Mouse (Mus musculus) heart, embryonic 12.5 days (tissue): ENCODE data around the gene Chaf1b. TPM values are rescaled to one million over a fixed set of nuclear protein-coding genes. Genes with fewer than 3 reads are reported as not detected.

Source experiments
- ATAC-seq: fragments of 200-750 bp; cut with Nextera tagmentation; 2 replicates; pipeline ENCODE4 v1.8.0; 2017; ENCODE audit warnings: moderate TSS enrichment, moderate library complexity; ENCODE audit not compliant: insufficient number of reproducible peaks, low FRiP score
- H3K27ac ChIP-seq: fragments of 300-500 bp; sonication (generic); 2 replicates; pipeline ENCODE4 v1.5.1; 2016; ENCODE audit warnings: mild to moderate bottlenecking, moderate library complexity; ENCODE audit not compliant: poor library complexity, severe bottlenecking
- H3K27me3 ChIP-seq: fragments of 300-500 bp; sonication (generic); replicated peaks from 2 replicates; pipeline ENCODE4 v1.6.1; 2016; ENCODE audit warnings: mild to moderate bottlenecking, moderate library complexity
- H3K36me3 ChIP-seq: fragments of 300-500 bp; sonication (generic); 2 replicates; pipeline ENCODE4 v1.6.1; 2016; ENCODE audit warnings: mild to moderate bottlenecking, moderate library complexity
- H3K4me1 ChIP-seq: fragments of 300-500 bp; sonication (generic); replicated peaks from 2 replicates; pipeline ENCODE4 v1.6.1; 2016; ENCODE audit warnings: mild to moderate bottlenecking
- H3K4me2 ChIP-seq: fragments of 300-500 bp; sonication (generic); 2 replicates; pipeline ENCODE4 v1.6.1; 2016; ENCODE audit warnings: mild to moderate bottlenecking, moderate library complexity
- H3K4me3 ChIP-seq: fragments of 300-500 bp; sonication (generic); 2 replicates; pipeline ENCODE4 v1.5.1; 2016; ENCODE audit warnings: mild to moderate bottlenecking
- H3K9ac ChIP-seq: fragments of 300-500 bp; sonication (generic); 2 replicates; pipeline ENCODE4 v1.6.1; 2016; ENCODE audit warnings: mild to moderate bottlenecking, moderate library complexity
- H3K9me3 ChIP-seq: fragments of 300-500 bp; sonication (generic); replicated peaks from 2 replicates; pipeline ENCODE4 v1.6.1; 2016; ENCODE audit warnings: mild to moderate bottlenecking, moderate library complexity
- WGBS: fragments of 180-500 bp; shearing (Covaris S2); methylation state at CpG from one replicate; pipeline ENCODE4 v1.1.7; 2016; 5-methylcytosine and 5-hydroxymethylcytosine counted together
- polyA plus RNA-seq: library from polyadenylated mRNA; unstranded; fragments of >200 nt; fragmentation: Nextera tagmentation; extraction: Ambion mirVana; gene quantifications from 2 replicates; pipeline ENCODE4 v1.2.1, GENCODE M21; 2016

The Chaf1b gene
- polyA plus RNA-seq, 1 experiment from 2014 or later, result 49.0 TPM

DNA sequence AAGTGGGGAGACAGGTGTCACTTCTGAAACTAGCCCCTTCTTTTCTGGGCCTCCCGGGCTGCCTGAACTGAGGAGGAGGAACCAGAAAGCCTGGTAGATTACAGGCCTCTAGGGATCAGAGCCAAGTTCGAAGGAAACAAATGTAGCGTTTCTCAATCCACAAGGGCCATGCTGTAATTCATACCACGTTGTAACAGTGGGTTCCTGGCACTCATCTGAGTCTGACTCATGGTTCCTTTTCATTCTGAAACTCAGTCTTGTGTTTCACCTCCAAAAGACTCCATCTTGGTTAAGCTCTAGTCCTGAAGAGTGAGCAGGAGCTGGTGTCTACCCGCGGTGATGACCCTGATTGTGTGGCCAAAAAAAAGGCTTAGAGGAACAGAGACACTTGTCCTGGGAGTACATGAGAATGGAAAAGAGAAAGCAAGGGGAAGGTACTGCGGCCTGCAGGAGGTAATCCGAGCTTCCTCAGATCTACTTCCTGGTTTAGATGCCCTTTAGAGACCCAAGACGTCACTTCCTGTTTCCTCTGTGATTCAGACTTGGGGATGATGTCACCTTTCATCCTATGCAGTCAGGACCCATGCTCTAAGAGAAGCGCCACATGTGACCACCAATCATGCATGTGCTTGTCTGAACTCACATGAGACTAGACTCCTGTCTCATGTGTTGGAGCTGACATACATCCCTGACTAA lies 30.3 kb downstream of the Chaf1b start:
- no peaks in the 10 kb centered on the region for H3K27me3 ChIP-seq
- ATAC-seq, result no peak
- no peak overlapping the region for H3K9ac ChIP-seq
- H3K27ac ChIP-seq, result no peak overlapping the region
- no peak overlapping the region for H3K4me3 ChIP-seq
- no peaks in the 10 kb centered on the region for H3K9me3 ChIP-seq
- peaks cover 5% of the 10 kb centered on the region for H3K4me1 ChIP-seq
- no peak overlapping the region for H3K4me2 ChIP-seq
- 68% methylated on average over 10 of the region's 10 CpGs for WGBS
- no peaks in the 10 kb centered on the region for H3K36me3 ChIP-seq

DNA sequence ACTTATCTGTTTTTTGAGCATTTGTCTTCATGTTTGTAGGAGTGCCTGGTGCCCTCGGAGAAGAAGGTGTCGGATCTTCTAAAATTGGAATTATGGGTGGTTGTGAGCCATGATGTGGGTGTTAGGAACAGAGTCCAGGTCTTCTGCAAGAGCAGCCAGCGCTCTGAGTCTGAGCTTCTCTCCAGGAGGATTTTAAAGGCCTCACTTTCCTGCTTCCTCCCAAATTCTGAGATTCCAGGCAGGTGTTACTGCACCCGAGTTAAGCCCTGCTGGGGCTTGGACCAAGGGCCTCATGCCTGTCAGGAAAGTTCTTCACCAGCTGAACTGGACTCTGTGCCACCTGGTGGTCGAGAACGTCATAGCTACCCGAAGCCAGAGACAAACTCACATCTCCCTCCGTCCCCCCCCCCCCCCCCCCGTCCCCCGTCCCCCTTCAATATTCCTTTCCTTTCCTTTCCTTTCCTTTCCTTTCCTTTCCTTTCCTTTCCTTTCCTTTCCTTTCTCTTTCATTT lies 31.7 kb downstream of the Chaf1b start:
- no peak for ATAC-seq
- Histone ChIP-seq H3K9ac (no peak overlapping the region), H3K9me3 (no peaks in the 10 kb centered on the region), H3K27me3 (0 out of 2 replicates have a peak, but pooled peaks cover 5% of the 10 kb centered on the region), H3K27ac (no peak overlapping the region), H3K36me3 (no peaks in the 10 kb centered on the region), H3K4me1 (peaks cover 6% of the 10 kb centered on the region), H3K4me3 (no peak overlapping the region), H3K4me2 (no peak overlapping the region)
- WGBS, result 38% methylated on average over 7 of the region's 10 CpGs

DNA sequence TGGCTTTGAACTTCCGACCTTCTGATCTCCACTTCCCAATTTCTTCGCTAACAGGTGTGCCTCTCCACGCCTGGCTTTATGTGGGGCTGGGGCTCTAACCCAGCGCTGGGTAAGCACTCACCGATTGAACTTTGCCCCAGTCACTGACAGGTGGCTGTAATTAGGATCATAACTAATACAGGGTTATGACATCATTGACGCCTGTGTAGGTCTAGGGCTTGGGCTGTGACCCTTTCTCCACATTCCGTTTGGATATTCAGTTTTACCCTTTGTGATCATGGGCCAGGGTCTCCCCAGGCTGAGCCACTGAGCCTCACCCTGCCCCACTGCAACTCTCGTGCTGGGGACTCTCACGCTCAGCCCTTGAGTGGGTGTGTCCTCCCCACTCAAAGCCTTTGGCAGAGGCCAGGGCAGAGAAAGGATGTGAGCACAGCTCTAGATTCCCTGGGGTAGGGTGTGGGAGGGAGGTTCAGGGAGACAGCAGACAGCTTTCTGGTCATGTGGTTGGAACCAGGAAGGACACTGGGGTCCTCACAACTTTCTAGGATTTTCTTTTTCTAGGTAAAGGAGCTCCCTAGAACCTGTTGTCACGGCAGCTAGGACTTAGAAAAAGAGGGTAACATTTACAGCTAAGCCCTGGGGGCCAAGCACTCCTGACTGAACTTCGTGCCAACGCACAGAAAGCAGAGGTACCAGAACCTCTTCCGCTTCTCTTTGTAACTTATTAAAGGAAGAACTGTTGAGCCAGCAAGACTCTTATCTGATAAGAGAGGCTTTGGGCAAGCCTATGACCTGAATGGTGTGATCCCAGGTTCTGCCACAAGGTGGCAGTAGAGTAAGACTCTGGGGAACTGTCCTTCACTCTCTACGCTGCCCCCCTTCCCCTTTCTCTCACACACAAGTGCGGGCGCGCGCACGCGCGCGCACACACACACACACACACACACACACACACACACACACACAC lies 34.3 kb downstream of the Chaf1b start:
- peaks cover 15% of the 10 kb centered on the region for H3K4me1 ChIP-seq
- H3K4me3 ChIP-seq, result no peak overlapping the region
- 0 out of 2 replicates have a peak, but pooled peaks cover 5% of the 10 kb centered on the region for H3K27me3 ChIP-seq
- no peaks in the 10 kb centered on the region for H3K36me3 ChIP-seq
- 46% methylated on average over 17 of the region's 22 CpGs for WGBS
- ATAC-seq, result peak; percentile 15; the same call in 1 of the 2 replicates
- no peak overlapping the region for H3K27ac ChIP-seq
- H3K4me2 ChIP-seq, result peak overlapping the region; percentile 54
- no peak overlapping the region for H3K9ac ChIP-seq
- H3K9me3 ChIP-seq, result no peaks in the 10 kb centered on the region

- WGBS, result 60% methylated on average over 8 of the region's 8 CpGs
- Histone ChIP-seq H3K27ac (no peak overlapping the region), H3K4me2 (peak overlapping the region; percentile 54), H3K36me3 (no peaks in the 10 kb centered on the region), H3K9ac (no peak overlapping the region), H3K4me1 (peaks cover 15% of the 10 kb centered on the region), H3K4me3 (no peak overlapping the region), H3K27me3 (0 out of 2 replicates have a peak, but pooled peaks cover 5% of the 10 kb centered on the region), H3K9me3 (no peaks in the 10 kb centered on the region)
- no peak for ATAC-seq
Measured at GRCm38 (mm10) chr16:93918679-93919060, 35.0 kb downstream of the Chaf1b start.

- Histone ChIP-seq H3K9me3 (no peaks in the 10 kb centered on the region), H3K36me3 (no peaks in the 10 kb centered on the region), H3K4me2 (no peak overlapping the region), H3K27ac (no peak overlapping the region), H3K27me3 (0 out of 2 replicates have a peak, but pooled peaks cover 5% of the 10 kb centered on the region), H3K9ac (no peak overlapping the region), H3K4me3 (no peak overlapping the region), H3K4me1 (peaks cover 15% of the 10 kb centered on the region)
- ATAC-seq, result no peak
- 74% methylated on average over 20 of the region's 20 CpGs for WGBS
Measured at GRCm38 (mm10) chr16:93919189-93919588, 35.5 kb downstream of the Chaf1b start.

DNA sequence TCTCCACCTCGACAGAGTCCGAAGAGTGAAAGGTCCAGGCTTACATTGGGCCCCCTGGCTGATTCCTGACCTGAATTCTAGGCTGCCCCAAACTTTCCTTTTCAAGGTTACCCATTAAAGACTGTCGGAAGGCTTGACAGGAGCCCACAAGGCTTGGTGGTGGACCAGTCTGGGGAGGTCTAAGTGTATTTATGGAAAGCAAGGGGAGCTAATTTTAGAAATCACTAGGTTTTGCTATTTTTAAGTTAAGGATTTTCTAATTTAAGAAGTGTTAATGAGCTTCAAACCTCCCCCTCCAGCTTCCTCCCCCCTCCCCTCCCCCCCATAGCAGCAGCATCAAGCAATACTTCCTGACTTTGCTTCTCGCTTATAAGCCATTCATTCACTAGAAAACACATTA lies 37.0 kb downstream of the Chaf1b start:
- Histone ChIP-seq H3K27ac (no peak overlapping the region), H3K36me3 (no peaks in the 10 kb centered on the region), H3K4me3 (no peak overlapping the region), H3K4me1 (peaks cover 15% of the 10 kb centered on the region), H3K4me2 (no peak overlapping the region), H3K27me3 (0 out of 2 replicates have a peak, but pooled peaks cover 5% of the 10 kb centered on the region), H3K9ac (no peak overlapping the region), H3K9me3 (no peaks in the 10 kb centered on the region)
- no peak for ATAC-seq
- 43% methylated on average over 4 of the region's 4 CpGs for WGBS

GRCm38 (mm10) chr16:93922835-93923389 lies 39.2 kb downstream of the Chaf1b start:
- WGBS, result 71% methylated on average over 5 of the region's 5 CpGs
- Histone ChIP-seq H3K36me3 (no peaks in the 10 kb centered on the region), H3K9me3 (no peaks in the 10 kb centered on the region), H3K9ac (no peak overlapping the region), H3K27ac (no peak overlapping the region), H3K4me1 (peaks cover 14% of the 10 kb centered on the region), H3K4me3 (no peak overlapping the region), H3K27me3 (0 out of 2 replicates have a peak, but pooled peaks cover 5% of the 10 kb centered on the region), H3K4me2 (no peak overlapping the region)
- ATAC-seq, result no peak

GRCm38 (mm10) chr16:93923788-93924187 lies 40.1 kb downstream of the Chaf1b start:
- Histone ChIP-seq H3K36me3 (no peaks in the 10 kb centered on the region), H3K4me2 (no peak overlapping the region), H3K4me3 (no peak overlapping the region), H3K9ac (no peak overlapping the region), H3K27ac (no peak overlapping the region), H3K27me3 (0 out of 2 replicates have a peak, but pooled peaks cover 5% of the 10 kb centered on the region), H3K4me1 (peaks cover 10% of the 10 kb centered on the region), H3K9me3 (no peaks in the 10 kb centered on the region)
- no peak for ATAC-seq
- 66% methylated on average over 7 of the region's 7 CpGs for WGBS

DNA sequence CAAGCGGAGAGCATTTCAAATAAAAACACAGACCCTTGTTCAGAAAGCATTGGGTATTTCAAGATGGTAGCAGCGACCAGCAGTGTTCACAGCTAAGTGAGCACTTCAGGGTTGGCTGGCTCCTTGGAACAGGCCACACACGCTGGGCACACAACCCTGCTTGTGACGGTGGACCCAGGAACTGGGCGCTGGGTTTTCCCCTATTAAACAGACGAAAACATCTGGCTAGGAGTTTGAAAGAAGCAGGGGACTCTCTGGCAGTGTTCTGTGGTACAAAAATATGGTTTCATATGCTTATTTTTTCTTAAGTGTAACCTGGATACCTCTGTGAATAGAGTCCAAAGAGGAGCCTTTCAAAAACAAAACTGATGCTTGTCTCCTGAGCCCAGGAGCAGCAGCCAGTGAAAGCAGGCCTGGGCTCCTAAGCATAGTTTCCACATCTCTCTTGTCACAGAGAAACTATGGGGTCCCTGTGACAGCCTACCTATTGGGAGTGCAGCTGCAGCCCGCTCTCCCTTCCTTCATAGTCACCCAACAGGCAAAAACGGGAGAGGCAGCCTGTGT lies 42.1 kb downstream of the Chaf1b start:
- Histone ChIP-seq H3K27me3 (no peaks in the 10 kb centered on the region), H3K36me3 (no peaks in the 10 kb centered on the region), H3K9me3 (no peaks in the 10 kb centered on the region), H3K4me2 (no peak overlapping the region), H3K9ac (no peak overlapping the region), H3K4me1 (peaks cover 5% of the 10 kb centered on the region), H3K27ac (no peak overlapping the region), H3K4me3 (no peak overlapping the region)
- ATAC-seq, result no peak
- 76% methylated on average over 8 of the region's 8 CpGs for WGBS

GRCm38 (mm10) chr16:93929370-93930032 lies 45.8 kb downstream of the Chaf1b start:
- Histone ChIP-seq H3K9ac (no peak overlapping the region), H3K27me3 (peaks cover 15% of the 10 kb centered on the region), H3K9me3 (no peaks in the 10 kb centered on the region), H3K4me2 (no peak overlapping the region), H3K27ac (no peak overlapping the region), H3K4me1 (no peaks in the 10 kb centered on the region), H3K36me3 (no peaks in the 10 kb centered on the region), H3K4me3 (no peak overlapping the region)
- WGBS, result 79% methylated on average over 17 of the region's 17 CpGs
- ATAC-seq, result no peak
